Mouse (Mus musculus): ENCODE results near the gene Ttc21a. TPM values are rescaled to one million over a fixed set of nuclear protein-coding genes. Genes with fewer than 3 reads are reported as not detected.

The Ttc21a gene
- polyA plus RNA-seq, 1 experiment = not detected

DNA sequence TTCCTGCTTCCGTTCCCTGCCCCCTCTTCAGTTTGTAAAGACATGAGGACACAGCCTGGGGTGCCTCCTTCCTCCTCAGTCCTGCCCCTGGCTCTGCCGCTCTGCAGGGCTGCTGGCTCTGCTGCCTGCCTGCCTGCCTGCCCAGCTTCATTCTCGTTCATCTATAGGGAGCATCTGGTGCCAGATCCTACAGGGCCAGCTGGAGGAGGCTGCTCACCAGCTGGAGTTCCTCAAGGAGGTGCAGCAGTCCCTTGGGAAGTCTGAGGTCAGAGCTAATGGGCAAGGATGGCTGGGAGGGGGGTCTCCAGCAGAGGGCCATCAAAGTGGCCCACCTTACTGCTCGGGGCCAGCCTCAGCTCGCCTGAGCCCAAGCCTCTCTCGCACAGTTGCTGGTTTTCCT lies 13.0 kb downstream of the Ttc21a start:
- no peaks in the 10 kb centered on the region for H3K36me3 ChIP-seq (ENCODE audit: control insufficient read depth)
- H3K4me1 ChIP-seq (ENCODE audit: control insufficient read depth) = no peaks in the 10 kb centered on the region
- no peak overlapping the region for H3K4me3 ChIP-seq (replicated peaks)
- no peak for TF ChIP-seq TAL1 (IDR thresholded peaks at IDR 0.05; ENCODE audit: low read length)
- TF ChIP-seq GATA1 (IDR thresholded peaks at IDR 0.05; ENCODE audit: low read length) = no peak
- H3K9me3 ChIP-seq (ENCODE audit: control insufficient read depth, low read length) = no peaks in the 10 kb centered on the region
- no peaks in the 10 kb centered on the region for H3K27me3 ChIP-seq (ENCODE audit: control insufficient read depth)

DNA sequence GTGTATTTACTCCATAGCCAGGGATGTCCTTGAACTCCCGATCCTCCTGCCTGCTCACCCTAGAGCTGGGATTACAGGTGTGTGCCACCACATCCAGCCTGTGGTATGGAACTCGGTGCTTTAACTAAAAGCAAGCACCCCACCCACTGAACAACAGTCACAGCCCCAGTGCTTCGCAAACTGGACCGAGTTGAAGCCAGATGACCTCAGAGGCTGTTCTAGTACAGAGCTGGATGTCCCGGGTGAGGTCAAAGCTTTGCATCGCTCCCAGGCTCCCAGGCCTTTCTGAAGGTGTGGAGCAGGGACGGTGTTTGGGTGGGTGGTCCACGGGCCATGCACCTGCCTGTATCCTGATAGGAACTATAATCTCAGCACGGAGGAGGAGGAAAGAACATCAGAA lies 14.0 kb downstream of the Ttc21a start:
- H3K4me3 ChIP-seq (replicated peaks) = no peak overlapping the region
- H3K27me3 ChIP-seq (ENCODE audit: control insufficient read depth) = no peaks in the 10 kb centered on the region
- no peaks in the 10 kb centered on the region for H3K9me3 ChIP-seq (ENCODE audit: control insufficient read depth, low read length)
- no peaks in the 10 kb centered on the region for H3K4me1 ChIP-seq (ENCODE audit: control insufficient read depth)
- H3K36me3 ChIP-seq (ENCODE audit: control insufficient read depth) = no peaks in the 10 kb centered on the region
- TF ChIP-seq TAL1 (IDR thresholded peaks at IDR 0.05; ENCODE audit: low read length) (no peak), GATA1 (IDR thresholded peaks at IDR 0.05; ENCODE audit: low read length) (no peak)

GRCm38 (mm10) chr9:119958835-119959234 lies 21.4 kb downstream of the Ttc21a start:
- no peaks in the 10 kb centered on the region for H3K36me3 ChIP-seq (ENCODE audit: control insufficient read depth)
- no peak overlapping the region for H3K4me3 ChIP-seq (replicated peaks)
- peaks cover 3% of the 10 kb centered on the region for H3K4me1 ChIP-seq (ENCODE audit: control insufficient read depth)
- no peaks in the 10 kb centered on the region for H3K9me3 ChIP-seq (ENCODE audit: control insufficient read depth, low read length)
- H3K27me3 ChIP-seq (ENCODE audit: control insufficient read depth) = no peaks in the 10 kb centered on the region
- TF ChIP-seq GATA1 (IDR thresholded peaks at IDR 0.05; ENCODE audit: low read length) (no peak), TAL1 (IDR thresholded peaks at IDR 0.05; ENCODE audit: low read length) (no peak)

DNA sequence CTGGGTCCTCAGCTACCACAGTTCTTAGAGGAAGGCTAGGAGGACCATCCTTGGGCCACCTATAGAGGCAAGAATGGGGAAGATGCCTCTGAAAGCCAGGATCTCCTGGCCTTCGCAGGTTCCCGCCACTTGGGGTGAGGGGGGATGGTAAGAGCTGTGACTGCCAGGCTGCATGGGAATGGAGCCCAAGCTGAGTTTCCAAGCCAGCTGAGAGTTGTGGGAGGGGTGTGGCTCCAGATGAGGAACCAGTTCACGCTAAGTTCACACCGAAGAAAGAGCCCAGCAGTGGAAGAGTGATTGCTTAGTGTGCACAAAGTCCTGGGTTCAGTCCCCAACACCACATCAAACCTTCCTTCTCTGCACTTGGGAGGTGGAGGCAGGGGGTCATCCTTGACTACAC lies 24.8 kb downstream of the Ttc21a start:
- H3K4me3 ChIP-seq (replicated peaks) = no peak overlapping the region
- no peaks in the 10 kb centered on the region for H3K36me3 ChIP-seq (ENCODE audit: control insufficient read depth)
- peaks cover 8% of the 10 kb centered on the region for H3K4me1 ChIP-seq (ENCODE audit: control insufficient read depth)
- H3K27me3 ChIP-seq (ENCODE audit: control insufficient read depth) = no peaks in the 10 kb centered on the region
- no peaks in the 10 kb centered on the region for H3K9me3 ChIP-seq (ENCODE audit: control insufficient read depth, low read length)
- TF ChIP-seq GATA1 (IDR thresholded peaks at IDR 0.05; ENCODE audit: low read length) = no peak

- Histone ChIP-seq H3K36me3 (ENCODE audit: control insufficient read depth) (no peaks in the 10 kb centered on the region), H3K27me3 (ENCODE audit: control insufficient read depth) (no peaks in the 10 kb centered on the region), H3K4me1 (ENCODE audit: control insufficient read depth) (peaks cover 8% of the 10 kb centered on the region), H3K4me3 (replicated peaks) (no peak overlapping the region), H3K9me3 (ENCODE audit: control insufficient read depth, low read length) (no peaks in the 10 kb centered on the region)
- TF ChIP-seq GATA1 (IDR thresholded peaks at IDR 0.05; ENCODE audit: low read length) (no peak), TAL1 (IDR thresholded peaks at IDR 0.05; ENCODE audit: low read length) (no peak)
These were observed 25.7 kb downstream of the Ttc21a start for GRCm38 (mm10) chr9:119962987-119963667.

GRCm38 (mm10) chr9:119964206-119964605 lies 26.8 kb downstream of the Ttc21a start:
- Histone ChIP-seq H3K27me3 (ENCODE audit: control insufficient read depth) (no peaks in the 10 kb centered on the region), H3K36me3 (ENCODE audit: control insufficient read depth) (no peaks in the 10 kb centered on the region), H3K9me3 (ENCODE audit: control insufficient read depth, low read length) (no peaks in the 10 kb centered on the region), H3K4me1 (ENCODE audit: control insufficient read depth) (peaks cover 8% of the 10 kb centered on the region), H3K4me3 (replicated peaks) (no peak overlapping the region)
- no peak for TF ChIP-seq GATA1 (IDR thresholded peaks at IDR 0.05; ENCODE audit: low read length)
- TF ChIP-seq TAL1 (IDR thresholded peaks at IDR 0.05; ENCODE audit: low read length) = no peak

DNA sequence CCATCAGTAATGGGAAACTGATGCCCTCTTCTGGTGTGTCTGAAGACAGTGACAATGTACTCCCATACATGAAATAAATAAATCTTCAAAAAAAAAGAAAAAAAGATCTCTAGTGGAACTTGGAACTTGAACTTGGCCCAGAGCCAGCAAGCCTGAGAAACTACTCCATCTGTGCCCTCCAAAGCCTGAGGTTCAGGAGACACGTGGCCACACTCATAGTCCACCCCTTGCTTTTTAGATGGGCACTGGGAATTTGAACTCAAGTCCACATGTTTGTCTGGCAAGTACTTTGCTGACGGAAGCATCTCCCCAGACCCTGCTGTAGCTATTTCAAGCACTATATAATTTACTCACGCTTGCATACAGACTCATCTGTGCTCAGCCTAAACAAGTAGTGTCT lies 27.8 kb downstream of the Ttc21a start:
- Histone ChIP-seq H3K4me3 (replicated peaks) (no peak overlapping the region), H3K9me3 (ENCODE audit: control insufficient read depth, low read length) (no peaks in the 10 kb centered on the region), H3K27me3 (ENCODE audit: control insufficient read depth) (no peaks in the 10 kb centered on the region), H3K4me1 (ENCODE audit: control insufficient read depth) (peaks cover 8% of the 10 kb centered on the region), H3K36me3 (ENCODE audit: control insufficient read depth) (no peaks in the 10 kb centered on the region)
- TF ChIP-seq GATA1 (IDR thresholded peaks at IDR 0.05; ENCODE audit: low read length) = no peak

GRCm38 (mm10) chr9:119966221-119966910 lies 29.0 kb downstream of the Ttc21a start:
- no peaks in the 10 kb centered on the region for H3K9me3 ChIP-seq (ENCODE audit: control insufficient read depth, low read length)

DNA sequence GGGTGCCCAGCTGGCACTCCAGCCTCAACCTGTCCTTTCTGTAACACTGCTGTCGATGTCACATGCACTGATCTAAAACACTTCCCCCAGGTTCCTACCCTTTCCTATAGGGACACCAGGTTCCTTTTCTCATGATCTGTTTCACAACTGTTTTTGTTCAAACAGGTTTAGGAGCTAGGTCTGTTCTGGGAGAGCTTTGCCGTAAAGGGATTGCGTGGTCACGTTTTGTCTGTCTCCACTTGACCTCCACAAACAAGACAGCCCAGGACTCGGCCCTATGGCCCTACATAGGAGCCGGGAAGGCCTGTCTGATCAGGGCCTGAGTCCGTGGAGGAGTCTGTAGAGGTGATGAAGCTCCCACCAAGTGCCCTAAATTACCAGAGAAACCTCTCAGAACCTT lies 32.4 kb downstream of the Ttc21a start:
- Histone ChIP-seq H3K36me3 (ENCODE audit: control insufficient read depth) (peaks cover 12% of the 10 kb centered on the region; the same call in 1 of the 2 replicates), H3K9me3 (ENCODE audit: control insufficient read depth, low read length) (no peaks in the 10 kb centered on the region; the same call in 1 of the 2 replicates), H3K4me1 (ENCODE audit: control insufficient read depth) (no peaks in the 10 kb centered on the region), H3K27me3 (ENCODE audit: control insufficient read depth) (no peaks in the 10 kb centered on the region), H3K4me3 (replicated peaks) (no peak overlapping the region)
- no peak for TF ChIP-seq GATA1 (IDR thresholded peaks at IDR 0.05; ENCODE audit: low read length)
- no peak for TF ChIP-seq TAL1 (IDR thresholded peaks at IDR 0.05; ENCODE audit: low read length)

More at GRCm38 (mm10) chr9:119966221-119966910, 29.0 kb downstream of the Ttc21a start:
- Histone ChIP-seq H3K4me3 (replicated peaks) (no peak overlapping the region), H3K4me1 (ENCODE audit: control insufficient read depth) (peaks cover 8% of the 10 kb centered on the region), H3K27me3 (ENCODE audit: control insufficient read depth) (no peaks in the 10 kb centered on the region), H3K36me3 (ENCODE audit: control insufficient read depth) (no peaks in the 10 kb centered on the region)
- TF ChIP-seq TAL1 (IDR thresholded peaks at IDR 0.05; ENCODE audit: low read length) (no peak), GATA1 (IDR thresholded peaks at IDR 0.05; ENCODE audit: low read length) (no peak)

Measured in erythroblast, embryonic 14.5 days (primary cell).